Mouse (Mus musculus) adipose tissue, adult 10 weeks (tissue): ENCODE measurements around the gene Mrps36. TPM values are rescaled to one million over a fixed set of nuclear protein-coding genes. Genes with fewer than 3 reads are reported as not detected.

Experiments used
- polyA plus RNA-seq: library from polyadenylated mRNA; stranded (reverse); fragments of 350-450 nt; fragmentation: Illumina TruSeq; extraction: RNeasy Lipid Tissue Mini Kit (QIAGEN cat#74804); gene quantifications from one replicate; pipeline ENCODE4 v1.2.3, GENCODE M21; 2014; ENCODE audit warnings: low read depth, low replicate concordance

Gene Mrps36
- polyA plus RNA-seq: 47.8 TPM

GRCm38 (mm10) chr13:100744036-100744744 lies at the start of gene Mrps36:
Mrps36 (minus strand) TSS chr13:100744659.

GRCm38 (mm10) chr13:100786414-100786867 lies 42.0 kb upstream of the Mrps36 start, which contains the start of gene Ccnb1:
Ccnb1 (minus strand) TSS chr13:100786570.

GRCm38 (mm10) chr13:100775252-100776055 lies 31.0 kb upstream of the Mrps36 start, which contains the start of gene Cenph:
Cenph (minus strand) TSS chr13:100775899.

GRCm38 (mm10) chr13:100730861-100731176 lies 13.6 kb downstream of the Mrps36 start, which contains the start of gene Cdk7:
Cdk7 (minus strand) TSS chr13:100730939.

Other genes with a start within 250 kb of the Mrps36 start
- gene Ocln, start 191.9 kb downstream of the Mrps36 start, polyA plus RNA-seq: 19.3 TPM
- 10.7 TPM for gene Marveld2, start 127.7 kb downstream of the Mrps36 start, polyA plus RNA-seq
- 88.8 TPM for gene Ak6, start 93.7 kb downstream of the Mrps36 start, polyA plus RNA-seq
- gene Rad17, start 93.6 kb downstream of the Mrps36 start, polyA plus RNA-seq: 12.3 TPM
- gene Taf9, start 93.1 kb downstream of the Mrps36 start, polyA plus RNA-seq: 27.4 TPM
- 5.3 TPM for gene Ccdc125, start 74.9 kb downstream of the Mrps36 start, polyA plus RNA-seq
- gene Cdk7, start 13.7 kb downstream of the Mrps36 start, polyA plus RNA-seq: 34.2 TPM
- gene Cenph, start 31.2 kb upstream of the Mrps36 start, polyA plus RNA-seq: 1.3 TPM
- 3.6 TPM for gene Ccnb1, start 41.9 kb upstream of the Mrps36 start, polyA plus RNA-seq
- 45.5 TPM for gene Slc30a5, start 88.8 kb upstream of the Mrps36 start, polyA plus RNA-seq